Mouse (Mus musculus): ENCODE results near the gene Trim45. TPM values are rescaled to one million over a fixed set of nuclear protein-coding genes. Genes with fewer than 3 reads are reported as not detected.

Trim45 gene
- total and polyA plus RNA-seq, 3 experiments: 2.5 to 3.7 TPM; not detected in 1

DNA sequence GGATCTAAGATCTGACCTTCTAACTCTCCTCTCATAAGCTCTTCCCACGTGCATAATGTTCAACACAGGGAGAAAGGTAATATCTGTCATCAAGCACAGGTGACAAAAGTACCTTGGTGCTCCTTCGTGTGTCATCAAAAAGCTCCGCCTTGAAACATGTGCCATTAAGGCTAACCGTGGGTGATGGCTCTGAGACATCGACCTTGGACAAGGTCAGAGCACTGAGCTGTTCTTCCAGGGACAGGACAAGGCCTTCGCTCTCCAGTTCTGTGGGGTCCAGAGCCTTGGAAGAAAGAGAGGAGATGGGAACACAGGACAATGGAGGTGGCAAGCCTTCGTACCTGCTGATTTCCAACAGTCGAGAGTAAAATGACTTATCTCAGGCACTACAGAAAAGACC, 25.3 kb downstream of the Trim45 start:
- TF ChIP-seq TAL1 (IDR thresholded peaks at IDR 0.05; ENCODE audit: low read length) (no peak), ZKSCAN1 (IDR thresholded peaks at IDR 0.05; ENCODE audit: low read depth, low read length) (no peak), MEF2A (IDR thresholded peaks at IDR 0.05; ENCODE audit: extremely low read depth, insufficient replicate concordance, low read depth, low read length, poor library complexity, severe bottlenecking) (no peak), RCOR1 (IDR thresholded peaks at IDR 0.05; ENCODE audit: low read depth, low read length) (no peak), USF1 (IDR thresholded peaks at IDR 0.05; ENCODE audit: low read depth, low read length) (no peak), E2F4 (IDR thresholded peaks at IDR 0.05; ENCODE audit: borderline replicate concordance, low read depth, low read length) (no peak), POLR2A (IDR thresholded peaks at IDR 0.05; ENCODE audit: control insufficient read depth in 1 of 2, insufficient read depth in 1 of 2, low read depth in 1 of 2, low read length in 2 of 2, poor library complexity in 1 of 2) (no peak), ELF1 (IDR thresholded peaks at IDR 0.05; ENCODE audit: low read depth, low read length) (no peak), CHD2 (IDR thresholded peaks at IDR 0.05; ENCODE audit: low read length) (no peak)
- Histone ChIP-seq H3K79me2 (ENCODE audit: control insufficient read depth, insufficient read depth, low read length, poor library complexity) (no peaks in the 10 kb centered on the region), H3K4me3 (ENCODE audit: control insufficient read depth in 1 of 2, insufficient read depth in 1 of 2, low read depth in 2 of 2, low read length in 2 of 2) (no peak overlapping the region), H3K9ac (ENCODE audit: control insufficient read depth, low read depth, low read length, poor library complexity, severe bottlenecking) (no peak overlapping the region), H3K27me3 (ENCODE audit: control insufficient read depth in 1 of 2, insufficient read depth in 2 of 2, low read length in 2 of 2) (no peaks in the 10 kb centered on the region), H3K27ac (ENCODE audit: control insufficient read depth, low read depth, low read length) (no peak overlapping the region), H3K4me1 (ENCODE audit: control insufficient read depth in 1 of 2, insufficient read depth in 2 of 2, low read length in 2 of 2) (no peaks in the 10 kb centered on the region), H3K9me3 (replicated peaks; ENCODE audit: insufficient read depth, low read length) (no peaks in the 10 kb centered on the region), H3K36me3 (ENCODE audit: control insufficient read depth in 1 of 2, insufficient read depth in 2 of 2, low read length in 2 of 2) (peaks cover 0 to 14% of the 10 kb centered on the region in 2 experiments; a peak in 2 of 4 replicates)
- DNase-seq (ENCODE audit: low read depth, low spot score): no peak

DNA sequence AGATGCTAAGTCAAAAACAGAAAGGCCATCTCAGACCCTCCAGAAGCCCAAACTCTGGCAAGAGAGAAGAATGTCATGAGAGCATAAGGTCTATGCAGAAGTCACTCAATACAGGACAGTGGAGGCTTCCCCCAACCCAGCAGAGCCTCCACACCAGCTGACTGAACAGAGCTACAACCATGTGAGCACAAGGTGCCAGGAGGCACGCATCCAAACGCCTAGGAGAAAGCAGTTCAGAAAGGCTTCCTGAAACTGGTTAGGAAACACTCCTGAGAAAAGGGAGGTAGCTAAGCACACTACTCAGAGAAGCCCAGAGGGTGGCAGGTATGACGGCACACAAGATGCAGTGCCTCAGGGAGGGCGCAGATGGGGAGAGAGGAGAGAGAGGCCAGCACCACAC, 29.5 kb downstream of the Trim45 start:
- Histone ChIP-seq H3K27me3 (ENCODE audit: control insufficient read depth in 1 of 2, insufficient read depth in 2 of 2, low read length in 2 of 2) (no peaks in the 10 kb centered on the region), H3K4me1 (ENCODE audit: control insufficient read depth in 1 of 2, insufficient read depth in 2 of 2, low read length in 2 of 2) (no peaks in the 10 kb centered on the region), H3K9ac (ENCODE audit: control insufficient read depth, low read depth, low read length, poor library complexity, severe bottlenecking) (no peak overlapping the region), H3K9me3 (replicated peaks; ENCODE audit: insufficient read depth, low read length) (no peaks in the 10 kb centered on the region), H3K79me2 (ENCODE audit: control insufficient read depth, insufficient read depth, low read length, poor library complexity) (no peaks in the 10 kb centered on the region), H3K4me3 (ENCODE audit: control insufficient read depth in 1 of 2, insufficient read depth in 1 of 2, low read depth in 2 of 2, low read length in 2 of 2) (no peak overlapping the region), H3K36me3 (ENCODE audit: control insufficient read depth in 1 of 2, insufficient read depth in 2 of 2, low read length in 2 of 2) (peaks cover 0 to 29% of the 10 kb centered on the region in 2 experiments; a peak in 2 of 4 replicates), H3K27ac (ENCODE audit: control insufficient read depth, low read depth, low read length) (no peak overlapping the region)
- TF ChIP-seq ZKSCAN1 (IDR thresholded peaks at IDR 0.05; ENCODE audit: low read depth, low read length): no peak
- TF ChIP-seq ETS1 (IDR thresholded peaks at IDR 0.05; ENCODE audit: low read depth, low read length): no peak
- TF ChIP-seq MYC (IDR thresholded peaks at IDR 0.05; ENCODE audit: low read depth, low read length): no peak
- TF ChIP-seq MXI1 (IDR thresholded peaks at IDR 0.05; ENCODE audit: low read depth, low read length): no peak
- no peak for DNase-seq (ENCODE audit: low read depth, low spot score)

DNA sequence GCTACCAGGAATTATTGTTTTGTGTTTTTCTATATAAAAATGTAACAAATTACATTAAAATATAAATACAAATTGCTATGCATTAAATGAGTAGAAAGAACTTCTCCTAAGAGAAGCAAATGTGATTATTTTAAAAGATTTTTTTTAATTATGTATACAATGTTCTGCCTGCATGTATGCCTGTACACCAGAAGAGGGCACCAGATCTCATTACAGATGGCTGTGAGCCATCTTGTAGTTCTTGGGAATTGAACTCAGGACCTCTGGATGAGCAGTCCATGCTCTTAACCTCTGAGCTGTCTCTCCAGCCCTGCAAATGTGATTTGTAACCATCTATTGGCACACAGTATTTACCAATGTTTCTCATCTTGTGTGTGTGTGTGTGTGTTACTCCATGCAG, 32.6 kb downstream of the Trim45 start:
- no peak overlapping the region for H3K27ac ChIP-seq (ENCODE audit: control insufficient read depth, low read depth, low read length)
- H3K4me1 ChIP-seq (ENCODE audit: control insufficient read depth in 1 of 2, insufficient read depth in 2 of 2, low read length in 2 of 2): no peaks in the 10 kb centered on the region
- H3K27me3 ChIP-seq (ENCODE audit: control insufficient read depth in 1 of 2, insufficient read depth in 2 of 2, low read length in 2 of 2): no peaks in the 10 kb centered on the region
- no peak overlapping the region for H3K9ac ChIP-seq (ENCODE audit: control insufficient read depth, low read depth, low read length, poor library complexity, severe bottlenecking)
- DNase-seq (ENCODE audit: low read depth, low spot score): peak; percentile 38
- H3K9me3 ChIP-seq (replicated peaks; ENCODE audit: insufficient read depth, low read length): no peaks in the 10 kb centered on the region
- no peaks in the 10 kb centered on the region for H3K79me2 ChIP-seq (ENCODE audit: control insufficient read depth, insufficient read depth, low read length, poor library complexity)
- peaks cover 0 to 25% of the 10 kb centered on the region in 2 experiments; a peak in 2 of 4 replicates for H3K36me3 ChIP-seq (ENCODE audit: control insufficient read depth in 1 of 2, insufficient read depth in 2 of 2, low read length in 2 of 2)
- no peak for TF ChIP-seq KAT2A (conservative IDR thresholded peaks at IDR 0.05; ENCODE audit: low read depth, low read length)
- TF ChIP-seq CHD2 (IDR thresholded peaks at IDR 0.05; ENCODE audit: low read length): no peak
- no peak for TF ChIP-seq MYB (IDR thresholded peaks at IDR 0.05; ENCODE audit: low read depth, low read length)
- TF ChIP-seq TBP (IDR thresholded peaks at IDR 0.05; ENCODE audit: low read depth, low read length): 0 out of 2 replicates have a peak, but pooled peaks have one; percentile 38
- TF ChIP-seq RAD21 (IDR thresholded peaks at IDR 0.05; ENCODE audit: low read depth, low read length): no peak
- no peak for TF ChIP-seq ZMIZ1 (IDR thresholded peaks at IDR 0.05; ENCODE audit: low read depth, low read length)
- peak in 2 of 3 experiments; percentile 41 to 43; a peak in 4 of 6 replicates for TF ChIP-seq CTCF (IDR thresholded peaks at IDR 0.05 in 2 of 3, conservative IDR thresholded peaks at IDR 0.05 in 1 of 3; ENCODE audit: control insufficient read depth in 1 of 3, insufficient read depth in 1 of 3, low read depth in 2 of 3, low read length in 3 of 3, poor library complexity in 1 of 3, severe bottlenecking in 1 of 3)
- H3K4me3 ChIP-seq (ENCODE audit: control insufficient read depth in 1 of 2, insufficient read depth in 1 of 2, low read depth in 2 of 2, low read length in 2 of 2): no peak overlapping the region
